Mouse (Mus musculus) embryonic facial prominence, embryonic 10.5 days (tissue): ENCODE measurements around the gene Malrd1. TPM values are rescaled to one million over a fixed set of nuclear protein-coding genes. Genes with fewer than 3 reads are reported as not detected.
"Not testable (repeated sequence)": the region's sequence is repeated elsewhere in the genome, so short reads cannot be mapped to it uniquely, and the experiment has no call there.

Source experiments
- DNase-seq: peaks from one replicate; pipeline ENCODE4 v3.0.0-alpha.2; 2017; ENCODE audit warnings: low spot score
- H3K27ac ChIP-seq: fragments of 300-500 bp; sonication (generic); replicated peaks from 2 replicates; pipeline ENCODE4 v1.5.1; 2016; ENCODE audit warnings: mild to moderate bottlenecking
- H3K27me3 ChIP-seq: fragments of 300-500 bp; sonication (generic); replicated peaks from 2 replicates; pipeline ENCODE4 v1.6.1; 2016; ENCODE audit warnings: low read depth, mild to moderate bottlenecking; ENCODE audit not compliant: poor library complexity, severe bottlenecking
- H3K36me3 ChIP-seq: fragments of 300-500 bp; sonication (generic); replicated peaks from 2 replicates; pipeline ENCODE4 v1.6.1; 2016; ENCODE audit warnings: mild to moderate bottlenecking, moderate library complexity
- H3K4me1 ChIP-seq: fragments of 300-500 bp; sonication (generic); 2 replicates; pipeline ENCODE4 v1.6.1; 2016
- H3K4me3 ChIP-seq: fragments of 300-500 bp; sonication (generic); 2 replicates; pipeline ENCODE4 v1.5.1; 2016; ENCODE audit warnings: mild to moderate bottlenecking, moderate library complexity
- H3K9me3 ChIP-seq: fragments of 300-500 bp; sonication (generic); 2 replicates; pipeline ENCODE4 v1.6.1; 2016; ENCODE audit warnings: mild to moderate bottlenecking
- WGBS: fragments of 180-500 bp; shearing (Covaris S2); methylation state at CpG from one replicate; pipeline ENCODE4 v1.1.7; 2016; 5-methylcytosine and 5-hydroxymethylcytosine counted together
- polyA plus RNA-seq: library from polyadenylated mRNA; unstranded; fragments of >200 nt; fragmentation: Nextera tagmentation; extraction: Ambion mirVana; gene quantifications from 2 replicates; pipeline ENCODE4 v1.2.1, GENCODE M21; 2016

Malrd1 gene
- polyA plus RNA-seq, 1 experiment from 2014 or later = not detected

GRCm38 (mm10) chr2:15893418-15894120 is 367.3 kb downstream of the Malrd1 start:
- DNase-seq = no peak
- H3K27ac ChIP-seq = no peak overlapping the region
- WGBS = 75% methylated on average over 1 of the region's 1 CpGs
- no peaks in the 10 kb centered on the region for H3K4me1 ChIP-seq
- no peaks in the 10 kb centered on the region for H3K27me3 ChIP-seq
- no peaks in the 10 kb centered on the region for H3K36me3 ChIP-seq
- H3K4me3 ChIP-seq = no peak overlapping the region
- H3K9me3 ChIP-seq = no peaks in the 10 kb centered on the region

GRCm38 (mm10) chr2:15925432-15925831 is 399.2 kb downstream of the Malrd1 start:
- no peak for DNase-seq
- no peaks in the 10 kb centered on the region for H3K4me1 ChIP-seq
- no peaks in the 10 kb centered on the region for H3K36me3 ChIP-seq
- H3K9me3 ChIP-seq = no peaks in the 10 kb centered on the region
- no peaks in the 10 kb centered on the region for H3K27me3 ChIP-seq
- no peak overlapping the region for H3K27ac ChIP-seq
- WGBS = 34% methylated on average over 3 of the region's 3 CpGs
- H3K4me3 ChIP-seq = no peak overlapping the region

- H3K9me3 ChIP-seq = no peaks in the 10 kb centered on the region
- H3K4me1 ChIP-seq = no peaks in the 10 kb centered on the region
- WGBS = 41% methylated on average over 1 of the region's 1 CpGs
- no peaks in the 10 kb centered on the region for H3K27me3 ChIP-seq
- DNase-seq = no peak
- no peaks in the 10 kb centered on the region for H3K36me3 ChIP-seq
- H3K4me3 ChIP-seq = no peak overlapping the region
- H3K27ac ChIP-seq = no peak overlapping the region
Observed at GRCm38 (mm10) chr2:15926041-15926440, 399.8 kb downstream of the Malrd1 start.

- no peaks in the 10 kb centered on the region for H3K4me1 ChIP-seq
- H3K27ac ChIP-seq = no peak overlapping the region
- H3K4me3 ChIP-seq = no peak overlapping the region
- 81% methylated on average over 1 of the region's 1 CpGs for WGBS
- H3K36me3 ChIP-seq = no peaks in the 10 kb centered on the region
- H3K27me3 ChIP-seq = no peaks in the 10 kb centered on the region
- DNase-seq = no peak
- H3K9me3 ChIP-seq = no peaks in the 10 kb centered on the region
Observed at GRCm38 (mm10) chr2:15931479-15931878, 405.2 kb downstream of the Malrd1 start.

- no peaks in the 10 kb centered on the region for H3K36me3 ChIP-seq
- no peaks in the 10 kb centered on the region for H3K9me3 ChIP-seq
- H3K4me3 ChIP-seq = no peak overlapping the region
- H3K27ac ChIP-seq = no peak overlapping the region
- DNase-seq = no peak
- no peaks in the 10 kb centered on the region for H3K4me1 ChIP-seq
- H3K27me3 ChIP-seq = no peaks in the 10 kb centered on the region
Observed at GRCm38 (mm10) chr2:15931924-15932323, 405.6 kb downstream of the Malrd1 start.

GRCm38 (mm10) chr2:15932340-15932739 is 406.1 kb downstream of the Malrd1 start:
- Histone ChIP-seq H3K36me3 (no peaks in the 10 kb centered on the region), H3K27me3 (no peaks in the 10 kb centered on the region), H3K27ac (no peak overlapping the region), H3K9me3 (no peaks in the 10 kb centered on the region), H3K4me3 (no peak overlapping the region), H3K4me1 (no peaks in the 10 kb centered on the region)
- no peak for DNase-seq
- 76% methylated on average over 1 of the region's 1 CpGs for WGBS

- no peaks in the 10 kb centered on the region for H3K9me3 ChIP-seq
- H3K4me1 ChIP-seq = no peaks in the 10 kb centered on the region
- no peaks in the 10 kb centered on the region for H3K36me3 ChIP-seq
- DNase-seq = no peak
- WGBS = 66% methylated on average over 2 of the region's 2 CpGs
- H3K27me3 ChIP-seq = no peaks in the 10 kb centered on the region
- H3K27ac ChIP-seq = no peak overlapping the region
- H3K4me3 ChIP-seq = no peak overlapping the region
Observed at GRCm38 (mm10) chr2:16002925-16003324, 476.6 kb downstream of the Malrd1 start.

- H3K4me1 ChIP-seq, H3K4me3 ChIP-seq, H3K27ac ChIP-seq, H3K27me3 ChIP-seq, H3K9me3 ChIP-seq, DNase-seq, H3K36me3 ChIP-seq: not testable (repeated sequence)
- 86% methylated on average over 2 of the region's 2 CpGs for WGBS
Observed at GRCm38 (mm10) chr2:16017046-16017445, 490.8 kb downstream of the Malrd1 start.

GRCm38 (mm10) chr2:16017719-16018118 is 491.4 kb downstream of the Malrd1 start:
- not testable (repeated sequence) for DNase-seq, H3K4me1 ChIP-seq, H3K9me3 ChIP-seq, H3K27ac ChIP-seq, H3K27me3 ChIP-seq, H3K36me3 ChIP-seq, H3K4me3 ChIP-seq

GRCm38 (mm10) chr2:16029752-16030151 is 503.5 kb downstream of the Malrd1 start:
- H3K9me3 ChIP-seq = no peaks in the 10 kb centered on the region
- no peaks in the 10 kb centered on the region for H3K4me1 ChIP-seq
- H3K36me3 ChIP-seq = no peaks in the 10 kb centered on the region
- H3K4me3 ChIP-seq = no peak overlapping the region
- peak; percentile 11 for DNase-seq
- H3K27ac ChIP-seq = 0 out of 2 replicates have a peak overlapping the region, but pooled peaks have one; percentile 10
- H3K27me3 ChIP-seq = no peaks in the 10 kb centered on the region
- WGBS = 39% methylated on average over 12 of the region's 12 CpGs

GRCm38 (mm10) chr2:16031559-16031958 is 505.3 kb downstream of the Malrd1 start:
- H3K4me1 ChIP-seq = no peaks in the 10 kb centered on the region
- H3K4me3 ChIP-seq = no peak overlapping the region
- no peak overlapping the region for H3K27ac ChIP-seq
- H3K27me3 ChIP-seq = no peaks in the 10 kb centered on the region
- WGBS = 62% methylated on average over 4 of the region's 4 CpGs
- DNase-seq = no peak
- H3K36me3 ChIP-seq = no peaks in the 10 kb centered on the region
- no peaks in the 10 kb centered on the region for H3K9me3 ChIP-seq

- H3K27me3 ChIP-seq = no peaks in the 10 kb centered on the region
- no peak overlapping the region for H3K27ac ChIP-seq
- no peaks in the 10 kb centered on the region for H3K4me1 ChIP-seq
- H3K36me3 ChIP-seq = no peaks in the 10 kb centered on the region
- 50% methylated on average over 3 of the region's 3 CpGs for WGBS
- no peaks in the 10 kb centered on the region for H3K9me3 ChIP-seq
- no peak overlapping the region for H3K4me3 ChIP-seq
- DNase-seq = no peak
Observed at GRCm38 (mm10) chr2:16032804-16033203, 506.5 kb downstream of the Malrd1 start.

- 55% methylated on average over 3 of the region's 3 CpGs for WGBS
- Histone ChIP-seq H3K9me3 (no peaks in the 10 kb centered on the region), H3K27ac (no peak overlapping the region), H3K36me3 (no peaks in the 10 kb centered on the region), H3K4me3 (no peak overlapping the region), H3K4me1 (no peaks in the 10 kb centered on the region), H3K27me3 (no peaks in the 10 kb centered on the region)
- no peak for DNase-seq
Observed at GRCm38 (mm10) chr2:16110696-16111095, 584.4 kb downstream of the Malrd1 start.
